Mouse (Mus musculus) brain, adult 2 months (tissue): ENCODE data around the gene Lmf2.
A peak's percentile ranks its signal among the peaks of the same experiment; 100 is the strongest.

Experiments
- DNase-seq: peaks from one replicate; pipeline ENCODE4 v3.0.0; 2011; ENCODE audit warnings: low read depth, low spot score

The Lmf2 gene

DNA sequence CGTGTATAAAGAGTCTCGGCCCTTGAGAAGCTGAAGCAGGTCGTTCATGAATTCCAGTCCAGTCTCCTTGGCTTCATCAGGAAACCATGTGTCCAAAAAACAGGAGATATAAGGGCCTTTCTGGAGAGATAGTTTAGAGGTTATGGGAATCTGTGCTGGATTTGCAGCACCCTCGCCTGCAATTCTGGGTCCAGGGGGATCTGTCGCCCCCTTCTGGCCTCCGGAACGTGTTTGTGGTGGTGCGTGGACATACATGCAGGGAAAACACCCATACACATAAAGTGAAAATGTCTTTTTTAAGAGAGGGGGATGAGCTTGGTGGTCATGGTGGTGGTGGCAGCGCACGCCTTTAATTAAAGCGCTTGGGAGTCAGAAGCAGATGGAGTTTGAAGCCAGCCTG, 39.3 kb downstream of the Lmf2 start:
- no peak for DNase-seq

DNA sequence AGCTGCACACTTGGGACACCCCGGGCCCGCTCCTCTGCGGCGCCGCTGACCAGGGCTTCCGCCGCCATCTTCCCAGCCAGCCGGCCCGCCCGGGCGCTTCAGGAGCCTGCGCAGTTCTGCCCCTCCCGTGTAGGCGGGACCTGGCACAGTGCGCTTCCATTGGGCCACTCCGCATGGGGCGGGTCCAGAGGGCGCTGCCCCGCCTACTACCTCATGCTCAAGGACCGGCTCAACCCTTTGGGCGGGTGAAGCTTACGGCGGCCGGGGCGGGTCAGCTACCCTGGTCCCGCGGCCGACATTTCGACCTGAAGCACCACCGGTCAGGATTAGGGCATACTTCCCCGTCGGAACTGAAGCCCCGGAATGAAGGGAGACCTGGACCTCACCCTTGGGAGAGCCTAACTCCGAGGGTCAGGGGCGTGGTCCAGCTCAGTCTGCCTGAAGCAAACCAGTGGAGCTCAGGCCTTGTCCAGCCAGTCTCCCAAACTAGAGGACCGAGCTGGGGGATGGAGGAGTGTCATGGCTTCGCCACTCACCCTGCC, 40.2 kb downstream of the Lmf2 start, which contains the start of gene Sbf1:
Sbf1 (minus strand) TSS at position 122 of the 542 bp plus-strand sequence.
- peak; percentile 99 for DNase-seq

DNA sequence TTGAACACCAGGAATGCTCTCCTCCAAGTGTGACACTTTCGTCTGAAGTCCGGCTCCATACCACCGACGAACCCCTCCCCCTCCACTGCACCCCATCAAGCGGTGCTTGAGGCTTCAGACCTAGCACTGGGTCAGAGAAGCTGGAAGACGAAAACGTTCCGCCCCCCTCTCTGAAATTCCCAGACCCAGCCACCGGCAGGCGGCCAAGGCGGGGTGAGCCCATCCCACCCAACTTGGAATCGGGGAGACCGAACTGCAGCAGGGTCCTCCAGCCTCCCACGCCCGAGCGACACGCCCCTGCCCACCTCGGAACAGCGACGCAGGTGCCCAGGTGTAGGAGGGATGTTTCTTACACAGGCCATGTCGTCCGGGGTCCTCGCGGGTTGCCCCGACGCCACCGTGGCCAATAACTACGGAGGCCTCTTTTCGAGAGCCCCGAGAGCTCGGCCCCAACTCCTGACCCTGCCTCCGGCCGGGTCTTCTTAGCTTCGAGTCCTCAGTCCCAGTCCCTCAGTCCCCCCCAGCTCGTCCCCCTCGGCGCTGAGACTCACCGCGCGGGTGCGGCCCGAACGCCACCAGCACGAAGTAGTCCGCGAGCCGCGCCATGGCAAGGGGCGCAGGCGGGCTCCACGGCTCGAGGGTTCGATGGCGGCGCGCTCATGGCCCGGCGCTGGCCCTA, 40.8 kb downstream of the Lmf2 start:
- DNase-seq = no peak

DNA sequence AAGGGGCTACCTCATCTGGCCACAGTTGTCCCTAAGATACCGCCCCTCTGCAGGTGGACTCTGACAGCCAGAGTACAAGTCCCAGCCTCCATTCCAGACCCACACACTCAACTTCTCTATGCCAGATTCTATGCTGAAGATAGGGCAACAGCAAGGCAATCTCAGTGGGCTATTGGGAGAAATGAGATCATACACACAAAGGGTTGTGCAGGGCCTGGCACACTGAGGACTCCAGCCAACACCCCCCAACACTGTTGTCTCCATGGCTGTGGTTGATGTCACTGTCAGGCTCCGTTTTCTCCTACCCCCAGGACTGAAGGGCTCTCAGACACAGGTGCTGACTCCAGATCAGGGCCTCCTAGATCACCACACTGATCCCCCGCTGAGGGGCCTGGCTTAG, 41.4 kb downstream of the Lmf2 start:
- peak; percentile 57 for DNase-seq

DNA sequence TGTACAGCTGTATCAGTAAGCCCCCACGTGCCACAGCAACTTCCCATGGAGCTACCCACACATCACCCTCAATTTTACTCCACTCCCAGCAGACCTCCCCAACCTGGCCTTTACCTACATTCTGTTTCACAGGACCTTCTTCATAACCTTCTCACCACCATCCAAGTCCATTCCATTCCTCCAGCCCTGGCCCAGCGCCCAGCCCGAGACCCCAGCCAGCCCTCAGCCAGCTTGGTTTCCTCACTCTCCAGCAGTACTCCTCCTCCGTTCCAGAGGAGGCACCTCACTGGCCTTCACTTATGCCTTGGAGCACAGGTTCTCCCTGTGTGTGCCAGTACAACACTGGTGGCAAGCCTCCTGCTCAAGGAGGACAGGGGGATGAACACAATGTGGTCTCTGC, 42.1 kb downstream of the Lmf2 start:
- DNase-seq = no peak

DNA sequence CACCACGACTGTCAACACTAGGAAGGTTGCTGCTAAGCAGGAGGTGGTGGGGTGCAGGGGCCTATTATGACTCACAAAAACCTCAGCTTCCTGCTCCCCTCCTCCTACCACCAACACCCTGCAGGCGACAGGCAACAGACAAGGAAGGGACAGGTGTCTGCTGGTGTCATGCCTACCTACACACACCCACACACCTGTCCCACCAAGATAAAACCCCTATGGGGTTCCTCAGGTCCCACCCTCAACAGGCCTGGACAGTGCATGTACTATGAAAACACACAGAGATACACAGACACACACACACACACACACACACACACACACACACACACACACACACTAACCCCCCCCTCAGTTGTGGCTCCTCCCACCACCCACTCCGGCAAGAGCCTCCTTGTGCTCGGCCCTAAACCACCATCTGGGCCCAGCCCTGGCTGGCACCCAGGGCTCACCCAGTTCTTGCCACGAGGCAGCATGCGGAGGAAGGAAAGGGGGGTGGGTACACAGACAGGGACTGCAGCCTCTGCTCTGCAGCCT, 45.4 kb downstream of the Lmf2 start:
- DNase-seq = peak; percentile 95

DNA sequence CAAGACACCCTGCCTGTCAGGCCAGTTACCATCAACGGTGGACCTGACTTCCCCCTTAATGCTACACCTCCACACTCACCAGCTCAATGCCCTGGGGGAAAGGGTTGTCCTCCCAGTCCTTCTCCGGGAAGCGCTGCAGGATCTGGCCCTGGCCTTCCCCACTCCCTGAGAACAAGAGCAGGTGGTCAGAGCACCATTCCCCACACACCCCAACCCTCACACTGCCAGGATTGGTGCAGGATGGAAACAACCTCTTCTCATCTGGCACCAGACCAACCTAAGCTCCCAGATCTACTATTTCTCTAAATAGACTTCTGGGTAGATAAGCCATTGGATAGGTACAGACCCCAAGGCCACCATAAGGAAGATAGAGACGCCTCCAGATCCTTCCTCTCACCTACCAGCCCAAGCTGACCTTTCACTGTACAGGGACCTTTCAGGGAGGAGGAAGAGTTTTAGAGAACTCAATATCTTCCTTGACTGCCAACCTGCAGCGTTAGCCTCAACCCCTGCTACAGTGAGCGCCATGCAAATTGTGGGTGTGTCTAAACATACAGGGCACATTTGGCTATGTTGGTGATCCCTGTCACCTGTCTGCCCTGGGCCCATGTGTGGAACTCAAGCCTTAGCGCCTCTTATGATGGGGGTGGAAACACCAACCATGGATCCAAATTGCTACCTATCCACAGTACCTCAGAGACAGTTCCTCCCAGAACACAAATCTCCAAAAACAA, 46.9 kb downstream of the Lmf2 start:
- peak; percentile 58 for DNase-seq

DNA sequence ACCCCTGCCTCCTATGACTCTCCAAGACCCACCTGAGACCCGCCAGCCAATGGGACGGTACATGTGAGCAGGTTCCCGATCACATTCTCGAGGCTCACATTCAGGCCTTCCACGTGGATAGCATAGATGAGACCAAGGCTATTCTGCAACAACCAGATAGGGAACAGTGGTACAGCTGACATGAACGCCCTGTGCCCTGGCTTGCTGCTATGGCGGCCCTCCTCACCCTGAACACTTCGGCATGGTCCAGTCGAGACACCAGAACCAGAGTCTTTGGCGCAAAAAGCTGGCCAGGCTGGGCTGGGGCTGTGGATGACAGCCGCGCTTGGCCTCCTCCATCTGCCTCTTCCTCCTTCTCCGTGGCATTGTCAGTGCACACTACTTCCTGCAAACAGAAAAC, 48.0 kb downstream of the Lmf2 start:
- DNase-seq = no peak

DNA sequence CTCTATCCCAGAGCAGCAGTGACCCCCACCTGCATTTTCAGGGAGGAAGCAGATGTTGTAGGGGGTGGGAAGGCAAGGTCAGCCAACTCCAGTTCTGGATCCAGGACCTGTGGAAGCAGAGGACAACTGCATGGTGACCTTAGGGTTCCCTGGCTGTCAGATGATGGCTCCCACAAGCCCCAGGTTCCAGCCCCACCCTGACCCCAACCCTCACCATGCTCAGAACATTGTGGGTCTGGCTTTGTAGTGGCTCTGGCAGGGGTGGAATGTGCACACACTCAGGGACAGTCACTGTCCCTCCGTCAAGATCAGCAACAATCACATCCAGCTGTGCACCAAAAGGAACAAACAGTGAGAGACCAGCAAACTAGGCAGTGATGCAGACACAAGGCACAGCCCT, 49.5 kb downstream of the Lmf2 start:
- no peak for DNase-seq
